Mouse (Mus musculus) cortical plate, adult 2 months (tissue): Measurements from ENCODE around the gene Aloxe3.

Experiments used
- CTCF ChIP-seq: fragments of 200-500 bp; IDR thresholded peaks from 2 replicates; pipeline ENCODE4 v1.5.1; 2011; ENCODE audit warnings: mild to moderate bottlenecking, control low read depth, low read length; ENCODE audit not compliant: insufficient read depth; ENCODE audit errors: extremely low read depth
- POLR2A ChIP-seq: fragments of 200-500 bp; IDR thresholded peaks from 2 replicates; pipeline ENCODE4 v1.6.1; 2011; ENCODE audit warnings: mild to moderate bottlenecking, low read length, control low read depth; ENCODE audit not compliant: insufficient read depth; ENCODE audit errors: extremely low read depth

DNA sequence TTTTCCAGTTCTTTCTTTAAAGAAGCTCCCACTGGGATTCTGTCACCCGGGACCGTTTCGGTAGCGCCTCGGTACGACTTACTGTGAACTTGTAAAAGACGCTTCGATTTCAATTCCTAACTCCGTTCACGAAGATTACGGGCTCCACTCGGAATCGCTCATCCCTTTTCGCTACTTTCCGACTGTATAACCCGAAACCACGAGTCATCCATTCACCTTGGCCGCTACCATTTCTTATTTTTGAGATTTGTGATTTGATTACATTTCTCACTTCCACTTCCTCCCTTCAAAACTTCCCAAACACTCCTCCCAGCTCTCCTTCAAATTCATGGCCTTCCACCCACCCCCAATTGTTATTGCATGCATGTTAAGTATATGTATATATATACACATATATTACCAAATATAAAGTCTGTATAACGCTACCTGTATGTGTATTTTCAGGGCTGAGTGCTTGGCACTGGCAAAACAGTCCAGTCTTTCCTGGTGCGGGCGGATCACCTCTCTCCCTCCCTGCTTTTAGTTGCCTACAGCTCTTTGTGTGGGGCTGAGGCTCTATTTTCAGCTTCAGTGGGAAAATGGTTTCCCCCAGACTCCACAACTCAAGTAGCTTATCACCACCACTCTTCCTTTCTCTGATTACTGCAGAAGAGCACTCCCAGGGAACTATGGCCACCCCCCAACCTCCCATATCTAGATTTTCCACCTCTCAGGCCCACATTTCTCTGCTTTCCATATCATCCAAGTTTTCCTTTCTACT, 14.5 kb upstream of the Aloxe3 start:
- no peak for TF ChIP-seq CTCF
- 0 out of 2 replicates have a peak, but pooled peaks have one; percentile 0 for TF ChIP-seq POLR2A
